Mouse (Mus musculus) right cerebral cortex, adult 2 months (tissue): ENCODE measurements at regions not wholly inside any gene's neighbourhood (a gene's known extent, or its start where the extent isn't known, plus 50 kb on each side); places are given as distances from the start of the nearest gene placed in this dataset.

Experiments used
- DNase-seq, 2 experiments: peaks; one replicate each; pipeline ENCODE4 v3.0.0; 2021 to 2022; ENCODE audit warnings: low spot score in 2 of 2

DNA sequence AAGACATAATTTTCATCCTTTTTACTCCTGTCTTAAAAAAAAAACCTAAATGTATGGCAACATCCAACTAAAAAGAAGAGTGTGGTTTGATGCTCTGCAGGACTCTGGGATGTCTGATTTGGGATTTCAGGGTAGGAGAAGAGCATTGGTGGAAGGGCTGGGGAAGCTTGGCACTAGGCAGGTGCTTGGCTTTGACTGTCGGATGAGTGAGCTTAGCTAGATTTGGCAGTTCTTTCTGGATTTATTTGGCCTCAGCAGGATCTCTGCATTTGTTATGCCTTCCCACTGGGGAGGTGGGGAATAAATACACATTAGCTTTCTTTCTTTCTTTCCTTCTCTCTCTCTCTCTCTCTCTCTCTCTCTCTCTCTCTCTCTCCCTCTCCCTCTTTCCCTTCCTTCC is 118.1 kb upstream of the Auts2 start:
- DNase-seq, result no peak

- DNase-seq, result no peak
Measured at GRCm38 (mm10) chr5:132660036-132660435, 116.9 kb upstream of the Auts2 start.

GRCm38 (mm10) chr5:132654382-132654781 is 111.2 kb upstream of the Auts2 start:
- DNase-seq, result no peak

- DNase-seq, result no peak
Measured at GRCm38 (mm10) chr5:132653694-132654300, 110.7 kb upstream of the Auts2 start.

- no peak for DNase-seq
Measured at GRCm38 (mm10) chr5:132652201-132652600, 109.1 kb upstream of the Auts2 start.

DNA sequence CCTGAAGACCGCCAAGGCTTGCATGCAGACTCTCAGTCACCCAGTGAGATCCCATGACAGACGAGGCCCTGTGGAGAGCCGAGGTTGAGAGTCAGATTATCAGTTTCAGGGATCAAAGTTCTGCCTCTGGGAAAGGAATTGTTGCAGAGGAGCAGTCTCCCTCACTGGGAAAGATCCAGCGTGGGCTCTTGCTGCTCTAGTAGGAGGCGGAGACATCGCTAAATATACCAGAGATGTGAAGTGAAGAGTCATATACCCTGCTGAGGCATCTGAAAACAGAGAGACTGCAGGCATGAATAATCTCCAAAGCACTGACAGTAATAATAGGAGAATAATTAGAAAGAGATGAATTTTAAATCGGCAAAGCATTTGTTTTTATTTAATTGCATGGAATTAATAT is 106.6 kb upstream of the Auts2 start:
- peak; percentile 13 to 43 for DNase-seq

DNA sequence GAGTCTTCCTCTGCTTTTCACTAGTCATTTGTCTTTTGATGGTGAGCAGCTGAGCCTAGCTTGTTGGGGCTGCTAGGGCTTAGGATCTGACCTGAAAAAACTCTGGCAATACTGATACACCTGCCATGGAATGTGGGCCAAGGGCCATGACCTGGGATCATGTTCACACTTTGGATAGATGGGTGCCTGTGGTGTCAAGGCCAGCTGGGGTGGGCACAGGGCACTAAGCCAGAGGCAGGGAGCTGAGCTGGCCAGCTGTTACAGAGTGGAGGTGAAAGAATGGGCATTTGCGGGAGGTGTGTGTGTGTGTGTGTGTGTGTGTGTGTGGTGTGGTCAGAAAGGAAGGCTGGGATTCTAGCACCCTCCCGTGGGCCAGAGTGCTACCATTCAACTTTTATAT is 105.6 kb upstream of the Auts2 start:
- DNase-seq, result no peak

DNA sequence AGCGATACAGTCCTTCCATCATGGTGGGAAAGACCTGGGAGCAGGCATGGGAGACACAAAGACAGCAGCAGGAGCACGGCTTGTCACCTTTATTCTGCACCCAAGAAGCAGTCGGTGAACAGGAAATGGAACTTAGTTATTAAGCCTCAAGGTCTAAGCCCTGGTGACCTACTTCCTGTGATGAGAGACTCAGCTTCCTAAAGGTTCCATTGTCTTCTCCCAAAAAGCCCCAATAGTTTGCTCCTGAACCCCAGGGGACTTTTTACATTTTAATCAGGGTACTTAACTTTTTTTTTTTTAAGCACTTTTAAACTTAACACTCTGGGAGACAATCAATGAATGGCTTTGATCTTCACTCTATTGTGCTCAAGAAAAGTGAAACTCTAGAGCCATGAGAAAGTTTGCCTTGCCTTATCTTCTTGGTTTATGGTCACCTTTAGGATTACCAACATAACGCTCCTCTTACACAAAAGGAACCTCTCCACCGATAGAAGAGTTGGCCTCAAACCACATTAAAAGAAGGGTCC is 101.6 kb upstream of the Auts2 start:
- no peak for DNase-seq

DNA sequence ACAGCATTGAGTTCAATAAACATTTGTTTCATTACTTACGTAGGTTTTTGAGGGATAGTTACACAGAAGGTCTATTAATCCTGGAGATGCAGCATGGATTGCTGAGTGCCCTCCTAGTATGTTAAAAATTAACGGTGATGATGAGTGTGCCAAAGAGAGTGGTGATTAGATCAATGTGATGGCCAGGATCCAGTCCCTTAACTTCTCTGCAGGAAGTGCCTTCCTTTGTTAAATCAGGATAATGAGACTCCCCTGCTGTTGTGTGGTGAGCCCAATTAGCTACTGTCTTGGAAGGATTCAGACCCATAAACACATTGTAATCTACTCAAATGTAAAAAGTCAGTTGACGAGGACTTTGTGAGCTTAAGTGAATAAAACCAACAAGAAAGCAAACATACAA is 100.1 kb upstream of the Auts2 start:
- DNase-seq, result no peak

DNA sequence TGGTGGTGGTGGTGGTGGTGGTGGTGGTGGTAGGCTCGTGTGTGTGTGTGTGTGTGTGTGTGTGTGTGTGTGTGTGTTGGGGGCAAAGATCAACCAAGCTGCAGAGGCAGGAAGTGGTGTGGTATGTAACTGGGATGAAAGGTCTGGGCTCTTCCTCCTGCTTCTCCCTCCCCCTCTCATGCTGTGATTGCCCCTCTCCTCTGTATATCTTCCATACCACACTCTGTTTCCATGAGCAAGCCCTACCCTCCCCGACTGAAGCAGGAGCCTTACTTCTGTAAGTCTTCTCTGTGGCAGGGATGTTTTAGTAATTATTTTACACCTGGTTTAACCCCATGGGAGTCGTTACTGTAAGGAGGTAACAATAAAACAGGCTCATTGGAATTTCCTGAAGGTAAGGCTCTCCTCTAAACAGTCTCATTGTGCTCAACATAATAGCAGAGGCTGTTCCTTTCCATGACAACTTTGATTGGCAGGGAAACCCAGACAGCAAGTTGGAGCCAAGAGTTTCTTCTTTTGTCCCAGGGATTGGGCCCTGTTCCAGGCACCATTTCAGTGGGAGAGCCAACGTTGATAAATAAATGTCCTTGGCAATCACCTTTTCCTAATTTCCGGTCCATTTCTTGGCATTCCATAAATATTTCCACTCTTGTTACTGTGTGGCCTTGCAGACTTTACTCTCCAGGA is 90.2 kb upstream of the Auts2 start:
- DNase-seq, result no peak

DNA sequence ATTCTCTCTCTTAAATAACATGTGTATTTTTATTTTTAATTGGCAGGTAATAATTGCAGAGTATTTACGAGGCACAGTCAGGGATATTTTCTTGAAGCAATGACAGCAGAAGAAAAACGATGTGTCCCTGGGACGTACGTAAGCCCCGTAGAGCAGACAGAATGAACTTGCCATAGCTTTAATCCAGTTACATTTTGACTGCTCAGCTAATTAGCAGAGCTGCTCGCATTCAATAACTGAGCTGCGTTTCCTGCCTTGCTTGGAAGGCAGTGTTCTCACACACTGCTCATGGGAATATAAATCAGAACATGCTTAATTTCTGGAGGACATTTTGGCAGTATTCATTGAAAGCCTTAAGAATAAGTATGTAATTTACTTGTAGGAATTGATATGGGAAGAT is 78.6 kb upstream of the Auts2 start:
- no peak for DNase-seq

- no peak for DNase-seq
Measured at GRCm38 (mm10) chr5:132617241-132617640, 74.1 kb upstream of the Auts2 start.

GRCm38 (mm10) chr5:132609251-132609650 is 66.1 kb upstream of the Auts2 start:
- DNase-seq, result no peak

DNA sequence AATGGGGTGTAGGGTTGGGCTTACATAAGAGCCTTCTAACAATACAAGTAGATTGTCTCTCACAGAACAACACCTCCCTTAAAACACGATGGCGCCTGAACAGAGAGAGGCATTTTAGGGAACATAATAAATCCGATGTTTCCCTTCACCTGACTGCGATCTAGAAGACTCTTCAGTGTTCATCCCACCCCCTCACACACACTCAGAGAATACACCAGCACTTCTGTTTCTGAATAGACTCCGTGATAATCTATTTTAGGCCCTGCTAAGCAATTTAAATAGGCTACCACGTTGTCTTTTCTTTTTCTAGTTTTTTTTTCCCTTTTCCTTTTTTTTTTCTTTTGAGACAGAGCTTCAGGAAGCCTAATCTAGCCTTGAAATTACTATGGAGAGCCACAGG is 63.1 kb upstream of the Auts2 start:
- DNase-seq, result peak; percentile 15 to 23

- DNase-seq, result no peak
Measured at GRCm38 (mm10) chr5:132594796-132595195, 51.7 kb upstream of the Auts2 start.
